Mouse (Mus musculus): Measurements from ENCODE around the gene Scarb1.

GRCm38 (mm10) chr5:125325285-125325684 lies 15.6 kb downstream of the Scarb1 start:
- TF ChIP-seq POLR2A (IDR thresholded peaks at IDR 0.05; ENCODE audit: insufficient read depth, low read length) (no peak), CTCF (IDR thresholded peaks at IDR 0.05; ENCODE audit: low read depth, low read length) (no peak)
